Mouse (Mus musculus) thymus, postnatal 0 days (tissue): Measurements from ENCODE around the gene Foxp4. TPM values are rescaled to one million over a fixed set of nuclear protein-coding genes. Genes with fewer than 3 reads are reported as not detected.

ENCODE experiments used
- DNase-seq: peaks from one replicate; pipeline ENCODE4 v3.0.0-alpha.2; 2015; ENCODE audit warnings: low spot score
- polyA plus RNA-seq: library from polyadenylated mRNA; unstranded; fragments of >200 nt; fragmentation: Nextera tagmentation; extraction: Ambion mirVana; gene quantifications from 2 replicates; pipeline ENCODE4 v1.2.1, GENCODE M21; 2015

The Foxp4 gene
- 18.0 TPM in 2 replicates for polyA plus RNA-seq

DNA sequence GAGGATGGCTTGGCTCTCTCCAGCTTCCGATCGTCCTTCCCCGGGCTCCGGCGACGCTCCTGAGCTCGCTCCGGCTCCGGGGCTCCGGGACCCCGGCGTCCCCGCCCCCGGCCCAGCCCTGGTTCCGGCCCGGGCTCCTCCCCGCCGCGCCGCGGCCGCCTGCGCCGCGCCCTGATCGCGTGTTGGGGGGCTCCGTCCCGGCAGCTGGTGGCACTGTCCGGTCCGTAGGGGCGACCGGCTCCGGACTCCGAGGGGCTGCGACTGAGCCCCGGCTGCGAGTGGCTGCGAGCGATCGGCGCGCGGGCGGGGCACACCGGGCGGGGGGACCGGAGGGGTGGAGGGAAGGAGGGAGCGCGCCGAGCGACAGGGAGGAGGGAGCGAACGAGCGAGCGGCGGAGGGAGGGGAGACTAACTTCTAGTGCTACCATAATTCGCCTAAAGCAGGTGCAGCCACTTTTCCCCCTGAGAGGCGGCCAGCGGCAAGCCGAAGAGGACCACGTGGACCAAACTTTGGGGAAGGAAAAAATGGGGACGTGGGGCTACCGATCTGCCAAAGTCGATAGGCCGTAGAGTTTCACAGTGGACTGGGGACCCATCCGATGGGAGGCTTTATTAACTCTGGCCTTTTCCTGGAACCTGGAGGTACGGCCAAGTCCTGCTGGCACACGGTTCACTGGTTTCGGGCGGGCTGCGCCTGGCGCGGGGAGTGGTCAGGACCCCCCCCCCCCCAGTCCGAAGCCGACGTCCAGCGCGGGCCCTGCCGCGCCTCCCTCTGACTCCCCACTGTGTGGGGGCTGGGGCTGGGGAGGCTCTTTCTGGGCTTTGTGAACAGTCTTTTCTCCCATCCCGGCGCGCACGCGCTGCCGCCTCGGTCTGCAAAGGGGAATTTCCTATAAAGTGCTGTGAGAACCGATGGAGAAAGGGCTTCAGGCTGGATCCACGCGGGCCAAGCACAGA lies at the start of gene Foxp4:
Gene Foxp4 (minus strand): TSS at position 263 of the 957 bp plus-strand sequence.
- peak; percentile 88 for DNase-seq

DNA sequence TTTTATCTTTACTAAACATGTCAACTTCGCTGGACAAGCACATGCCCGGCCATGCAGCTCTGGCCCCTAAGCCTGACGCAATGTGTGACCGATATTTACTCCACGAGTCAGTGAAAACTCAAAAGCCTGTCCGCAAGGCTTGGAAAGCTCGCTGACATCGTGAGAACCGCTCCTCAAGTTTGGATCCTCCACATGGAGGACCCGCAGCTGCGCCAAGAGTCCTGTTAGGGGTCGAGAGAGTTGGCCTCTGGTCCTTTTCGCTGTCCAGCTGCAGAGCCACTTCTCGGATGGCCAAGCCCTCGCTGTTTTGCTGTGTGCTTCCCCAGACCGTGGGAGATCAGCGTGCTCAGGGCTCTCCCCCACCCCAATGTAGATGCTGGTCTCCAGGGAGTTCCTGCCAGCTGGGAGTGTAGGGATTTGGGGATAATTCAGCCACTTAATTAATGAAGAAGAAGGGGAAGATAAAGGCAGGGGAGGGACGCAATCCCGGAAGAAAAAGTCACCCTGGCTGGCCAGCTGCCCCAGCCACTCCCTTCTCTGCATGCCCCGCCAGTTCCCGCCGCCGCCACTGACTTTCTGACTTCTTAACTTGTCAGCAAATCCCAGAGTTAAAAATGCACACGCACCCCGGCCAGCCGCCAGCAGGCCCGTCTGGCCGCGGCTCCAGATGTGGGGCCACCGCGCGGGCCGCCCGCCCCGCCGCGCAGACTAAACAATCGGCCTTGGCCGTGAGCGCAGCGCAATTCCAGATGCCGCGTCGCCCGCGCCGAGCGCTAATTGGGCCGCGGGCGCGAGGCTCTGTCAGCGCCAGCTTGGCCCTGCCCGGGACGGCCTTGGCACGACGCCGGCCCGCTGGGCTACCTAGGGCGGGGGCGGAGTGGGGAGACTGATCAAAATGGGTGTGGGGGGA lies 49.4 kb upstream of the Foxp4 start:
- DNase-seq: peak; percentile 12

DNA sequence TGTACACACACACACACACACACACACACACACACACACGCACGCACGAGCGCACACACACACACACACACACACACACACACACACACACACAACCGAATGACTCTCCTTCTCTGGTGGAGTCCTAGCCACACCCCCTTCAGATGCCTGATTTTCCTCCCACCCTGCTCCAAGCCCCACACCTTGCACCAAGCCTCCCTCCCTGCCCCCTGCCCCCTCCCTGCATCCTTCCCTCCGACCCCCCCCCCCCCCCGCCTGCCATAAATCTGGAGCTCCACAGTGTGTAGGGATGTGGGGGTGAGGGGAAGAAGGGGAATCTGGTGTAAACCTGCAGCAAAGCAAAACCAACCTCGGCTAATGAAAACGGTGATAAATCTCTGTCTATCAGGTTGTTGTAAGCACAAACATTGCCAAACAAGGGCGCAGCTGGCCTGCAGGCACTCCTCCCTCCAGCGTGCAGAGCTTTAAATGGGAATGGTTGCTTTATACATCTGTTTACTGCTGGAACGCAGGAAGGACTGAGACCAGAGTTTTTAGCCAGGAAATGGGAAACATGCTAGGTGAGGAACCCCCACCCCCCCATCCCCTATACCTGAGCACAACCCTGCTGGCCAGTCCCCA lies 41.5 kb upstream of the Foxp4 start:
- no peak for DNase-seq

DNA sequence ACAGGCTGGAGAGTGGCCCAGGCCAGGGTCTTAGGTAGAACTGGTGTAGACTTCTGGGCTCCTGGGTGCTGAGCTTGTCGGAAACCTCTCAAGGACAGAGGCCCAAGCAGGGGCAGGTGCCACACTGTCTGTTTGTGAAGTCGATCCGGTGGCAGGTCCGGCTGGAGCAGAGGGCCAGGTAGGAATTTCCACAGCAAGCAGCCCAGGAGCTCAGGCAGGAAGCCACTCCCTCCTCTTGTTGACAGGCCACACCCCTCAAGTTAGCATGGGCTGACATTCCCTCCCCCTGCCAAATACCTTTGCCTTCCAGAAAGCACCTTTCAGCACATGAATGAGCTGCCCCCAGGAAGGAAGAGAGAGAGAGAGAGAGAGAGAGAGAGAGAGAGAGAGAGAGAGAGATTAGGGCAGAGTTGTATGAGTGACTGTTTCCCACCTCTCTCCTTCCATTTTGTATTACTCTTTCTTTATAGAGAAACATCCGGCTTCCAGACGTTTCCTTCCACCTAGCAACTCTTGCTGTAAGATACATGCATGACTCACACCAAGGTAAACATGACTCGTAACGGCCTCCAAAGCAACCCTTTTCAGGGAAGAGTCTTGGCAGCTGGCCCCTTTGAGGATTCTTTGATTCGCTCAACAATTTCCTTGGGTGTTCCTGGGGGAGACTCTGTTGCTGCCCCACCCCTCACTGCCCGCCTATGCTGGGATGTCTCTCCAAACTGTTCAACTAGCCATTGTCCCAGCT lies 33.8 kb upstream of the Foxp4 start:
- no peak for DNase-seq

GRCm38 (mm10) chr17:47956486-47956885 lies 32.0 kb upstream of the Foxp4 start:
- DNase-seq: no peak

DNA sequence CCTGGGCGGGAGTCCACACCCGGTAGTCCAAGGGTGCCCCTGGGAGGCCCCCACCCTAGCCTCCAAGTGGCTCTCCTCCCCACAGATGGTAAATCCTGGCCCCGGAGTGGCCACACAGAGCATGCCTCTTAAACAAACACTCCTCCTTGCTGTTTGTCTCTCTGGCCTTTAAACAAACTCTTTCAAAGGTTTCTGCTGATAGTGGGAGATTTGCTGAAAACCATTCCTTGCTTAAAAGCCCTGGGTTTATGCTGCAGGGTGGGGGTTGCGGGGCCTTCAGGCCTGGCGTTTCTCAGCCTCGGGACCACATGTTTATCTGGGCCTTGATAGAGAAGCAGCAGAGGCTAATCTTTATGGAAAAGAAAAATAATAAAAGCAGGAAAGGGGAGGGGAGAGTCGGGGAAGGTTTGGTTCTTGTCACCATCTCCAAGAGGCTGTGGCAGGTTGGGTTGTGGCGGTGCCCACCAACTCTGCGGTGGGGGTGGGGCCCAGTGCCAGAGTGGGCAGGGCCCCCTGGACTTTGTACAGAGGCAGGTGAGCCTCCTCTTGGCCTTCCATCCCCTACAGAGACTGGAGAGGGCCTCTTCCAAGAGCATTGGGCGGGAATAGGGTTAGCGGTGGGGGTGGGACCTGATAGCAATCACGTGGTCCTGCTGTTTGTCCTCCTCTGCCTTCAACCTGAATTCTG lies 30.8 kb upstream of the Foxp4 start:
- no peak for DNase-seq

GRCm38 (mm10) chr17:47953231-47953630 lies 28.8 kb upstream of the Foxp4 start:
- no peak for DNase-seq

DNA sequence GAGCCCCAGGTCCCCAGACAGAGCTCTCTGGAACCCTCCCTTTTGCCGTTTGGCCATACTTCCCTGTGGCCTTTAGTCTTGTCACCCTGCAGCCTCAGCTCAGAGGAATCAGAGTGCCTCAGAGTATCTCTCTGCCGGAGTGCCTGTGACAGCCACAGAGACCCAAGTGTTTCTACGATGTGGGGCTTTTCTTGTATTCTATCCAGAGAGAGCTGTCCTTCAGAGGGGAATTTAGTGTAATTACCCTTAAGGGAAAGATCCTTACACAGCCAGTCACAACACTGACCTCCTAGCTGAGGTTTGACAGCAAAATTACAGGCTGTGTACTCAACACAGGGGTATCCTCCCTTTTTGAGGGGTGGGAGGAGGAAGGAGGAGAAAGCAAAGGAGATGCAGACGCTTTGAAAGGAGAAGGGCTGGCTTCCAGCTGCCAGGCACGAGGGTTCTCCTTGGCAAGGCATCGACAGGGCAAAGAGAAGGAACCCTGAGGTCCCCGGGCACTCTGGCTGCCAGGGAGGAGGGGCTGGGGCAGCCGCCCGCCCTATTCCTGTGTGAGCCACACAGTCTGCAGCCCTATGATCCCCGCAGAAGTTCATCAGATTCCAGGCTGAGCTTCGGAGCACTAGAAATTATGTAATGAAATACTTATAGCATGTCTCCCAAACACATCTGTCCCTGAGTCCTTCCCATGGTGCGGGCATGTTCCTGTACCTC lies 28.1 kb upstream of the Foxp4 start:
- no peak for DNase-seq

DNA sequence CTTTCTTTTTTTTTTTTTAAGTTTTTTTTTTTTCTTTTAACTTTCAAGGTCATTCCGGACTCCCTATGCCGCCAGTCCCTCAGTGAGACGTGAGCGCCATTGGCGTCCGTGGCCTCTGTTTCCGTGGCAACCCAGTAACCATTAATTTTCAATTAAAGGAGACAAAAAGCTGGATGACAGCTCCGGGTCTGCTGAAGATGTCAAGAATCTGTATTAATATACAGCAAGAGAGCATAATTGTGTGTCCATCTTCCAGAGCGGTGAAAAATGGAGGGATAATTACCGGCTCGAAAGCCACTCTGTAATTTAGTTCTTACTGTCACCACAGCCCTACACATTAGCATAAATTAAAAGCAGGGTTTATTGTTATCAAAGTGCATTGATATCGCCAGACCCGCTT lies 27.0 kb upstream of the Foxp4 start:
- DNase-seq: no peak

GRCm38 (mm10) chr17:47950831-47951230 lies 26.4 kb upstream of the Foxp4 start:
- no peak for DNase-seq

DNA sequence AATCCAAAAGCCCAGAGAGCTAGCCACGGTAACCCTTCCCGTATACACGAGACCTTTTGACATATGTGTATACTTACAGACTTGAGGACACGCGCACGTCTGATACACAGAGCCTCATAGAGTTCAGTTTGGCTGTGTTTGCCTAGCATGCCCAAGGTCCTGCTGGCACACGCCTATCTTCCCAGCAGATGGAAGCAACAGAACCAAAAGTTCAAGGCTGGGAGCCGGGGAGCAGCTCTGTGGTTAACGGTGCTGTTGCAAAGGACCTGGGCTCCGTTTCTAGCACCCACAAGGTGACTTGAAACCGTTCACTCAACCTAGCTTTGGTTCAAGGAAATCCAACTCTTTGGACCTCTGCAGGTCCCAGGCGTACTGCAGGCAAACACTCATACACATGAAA lies 25.0 kb upstream of the Foxp4 start:
- no peak for DNase-seq

GRCm38 (mm10) chr17:47948753-47949152 lies 24.3 kb upstream of the Foxp4 start:
- DNase-seq: no peak

DNA sequence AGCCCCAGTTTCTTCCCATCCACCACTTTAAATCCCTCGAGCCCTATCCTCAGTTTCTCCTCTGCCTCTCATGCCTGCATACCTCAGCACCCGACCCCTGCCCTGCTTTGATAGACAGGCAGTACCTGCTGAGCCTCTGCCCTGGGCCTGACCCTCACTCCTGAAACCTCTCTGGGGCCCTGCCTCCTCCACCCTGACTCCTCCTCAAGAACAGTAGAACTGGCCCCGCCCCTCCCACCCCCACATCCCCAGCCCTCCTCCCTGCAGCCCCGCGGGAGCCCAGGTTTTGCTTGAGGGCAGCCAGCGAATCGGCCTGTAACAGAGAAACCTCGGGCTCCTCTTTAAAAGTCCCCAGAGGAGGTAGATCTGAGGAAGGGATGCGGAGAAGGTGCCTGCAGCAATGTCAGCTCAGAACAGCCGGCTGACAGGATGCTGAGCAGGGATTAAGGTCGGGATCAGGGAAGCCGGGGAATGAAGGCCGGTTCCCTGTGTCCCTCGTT lies 22.5 kb upstream of the Foxp4 start:
- no peak for DNase-seq

- no peak for DNase-seq
These were observed 21.7 kb upstream of the Foxp4 start for GRCm38 (mm10) chr17:47946111-47946510.

GRCm38 (mm10) chr17:47943103-47943870 lies 18.8 kb upstream of the Foxp4 start:
- DNase-seq: no peak

DNA sequence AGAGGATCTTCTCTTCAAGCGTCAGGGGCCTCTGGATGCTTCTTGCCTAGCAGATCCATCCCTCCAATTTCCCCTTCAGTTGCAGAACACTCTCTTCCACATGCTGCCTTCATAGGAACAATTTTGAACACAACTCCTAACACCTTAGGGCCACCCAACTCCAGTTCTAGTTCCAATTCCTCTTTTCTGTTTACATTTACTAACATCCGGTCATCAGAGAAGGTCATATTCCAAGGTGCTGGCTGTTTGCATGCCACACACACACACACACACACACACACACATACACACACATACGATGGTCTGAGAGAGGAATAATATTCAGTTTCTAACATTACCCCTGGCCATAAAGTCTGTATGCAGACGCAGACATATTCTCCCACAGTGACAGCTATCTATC lies 17.6 kb upstream of the Foxp4 start:
- DNase-seq: no peak

GRCm38 (mm10) chr17:47938839-47939238 lies 14.4 kb upstream of the Foxp4 start:
- no peak for DNase-seq

- DNase-seq: no peak
These were observed 13.6 kb upstream of the Foxp4 start for GRCm38 (mm10) chr17:47937926-47938600.
